Mouse (Mus musculus): Measurements from ENCODE around the gene Arhgef3. TPM values are rescaled to one million over a fixed set of nuclear protein-coding genes. Genes with fewer than 3 reads are reported as not detected.

Gene Arhgef3
- polyA plus RNA-seq, 1 experiment from 2014 or later = 6.6 TPM

GRCm38 (mm10) chr14:27379404-27379803, 264.7 kb downstream of the Arhgef3 start:
- no peak overlapping the region for H3K27ac ChIP-seq
- H3K4me2 ChIP-seq (replicated peaks) = no peak overlapping the region
- no peaks in the 10 kb centered on the region for H3K9me3 ChIP-seq (replicated peaks)
- H3K4me3 ChIP-seq = no peak overlapping the region
- no peaks in the 10 kb centered on the region for H3K36me3 ChIP-seq
- WGBS = 82% methylated on average over 12 of the region's 12 CpGs
- ATAC-seq (ENCODE audit: low FRiP score) = no peak
- no peaks in the 10 kb centered on the region for H3K27me3 ChIP-seq
- no peak overlapping the region for H3K9ac ChIP-seq
- no peaks in the 10 kb centered on the region for H3K4me1 ChIP-seq

GRCm38 (mm10) chr14:27381459-27381858, 266.8 kb downstream of the Arhgef3 start:
- Histone ChIP-seq H3K4me3 (no peak overlapping the region), H3K4me1 (no peaks in the 10 kb centered on the region), H3K27ac (no peak overlapping the region), H3K9me3 (replicated peaks) (no peaks in the 10 kb centered on the region), H3K4me2 (replicated peaks) (no peak overlapping the region), H3K9ac (no peak overlapping the region), H3K27me3 (no peaks in the 10 kb centered on the region), H3K36me3 (no peaks in the 10 kb centered on the region)
- WGBS = 82% methylated on average over 7 of the region's 7 CpGs
- no peak for ATAC-seq (ENCODE audit: low FRiP score)

DNA sequence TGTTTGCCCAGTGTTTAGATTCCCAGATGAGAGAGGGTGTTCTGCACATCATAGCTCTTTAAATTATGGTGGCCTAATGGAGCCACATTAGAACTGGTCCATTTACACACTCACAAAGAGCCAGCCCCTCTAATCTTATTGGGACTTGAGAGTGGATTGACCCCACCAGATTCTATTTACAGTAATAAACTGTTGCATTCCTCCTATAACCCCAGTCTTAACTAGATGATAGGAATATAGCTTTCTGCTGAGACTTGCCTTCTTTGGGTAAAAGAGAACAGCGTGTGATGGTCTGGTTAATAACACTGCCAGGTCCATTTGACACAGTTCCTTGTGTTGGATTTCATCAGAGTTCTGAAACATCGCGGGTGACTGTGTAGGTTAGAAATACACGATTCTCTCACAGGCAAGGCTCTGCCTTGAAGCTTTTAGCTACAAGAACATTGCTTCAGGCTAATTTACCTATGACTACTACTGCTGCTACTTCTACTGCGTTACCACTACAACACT, 268.7 kb downstream of the Arhgef3 start:
- Histone ChIP-seq H3K9ac (no peak overlapping the region), H3K36me3 (no peaks in the 10 kb centered on the region), H3K27ac (no peak overlapping the region), H3K4me3 (no peak overlapping the region), H3K27me3 (no peaks in the 10 kb centered on the region), H3K4me2 (replicated peaks) (no peak overlapping the region), H3K4me1 (no peaks in the 10 kb centered on the region), H3K9me3 (replicated peaks) (no peaks in the 10 kb centered on the region)
- WGBS = 90% methylated on average over 5 of the region's 5 CpGs
- no peak for ATAC-seq (ENCODE audit: low FRiP score)

DNA sequence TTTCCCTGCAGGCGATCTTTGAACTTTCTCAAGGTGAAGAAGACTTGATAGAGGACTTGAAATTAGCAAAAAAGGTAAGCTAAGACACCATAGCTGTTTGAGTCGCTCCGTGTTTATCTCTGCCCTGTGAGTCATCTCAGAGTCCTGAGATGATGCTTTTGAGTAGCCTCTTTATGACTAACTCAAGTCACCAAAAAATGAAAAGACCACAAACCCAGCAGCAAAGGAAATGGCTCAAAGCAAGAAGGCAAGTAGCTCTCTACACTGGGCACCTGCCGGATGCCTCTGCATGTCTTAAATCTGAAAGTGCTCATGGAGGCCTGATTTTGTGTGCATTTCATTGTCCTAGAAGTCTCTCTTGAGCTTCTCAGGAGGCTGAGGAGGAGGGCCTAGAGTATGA, 269.4 kb downstream of the Arhgef3 start:
- H3K9me3 ChIP-seq (replicated peaks) = no peaks in the 10 kb centered on the region
- no peak overlapping the region for H3K9ac ChIP-seq
- no peak for ATAC-seq (ENCODE audit: low FRiP score)
- H3K27me3 ChIP-seq = no peaks in the 10 kb centered on the region
- WGBS = 85% methylated on average over 4 of the region's 4 CpGs
- no peak overlapping the region for H3K4me2 ChIP-seq (replicated peaks)
- H3K27ac ChIP-seq = no peak overlapping the region
- no peaks in the 10 kb centered on the region for H3K4me1 ChIP-seq
- no peaks in the 10 kb centered on the region for H3K36me3 ChIP-seq
- no peak overlapping the region for H3K4me3 ChIP-seq

GRCm38 (mm10) chr14:27388616-27389015, 273.9 kb downstream of the Arhgef3 start:
- no peak for ATAC-seq (ENCODE audit: low FRiP score)
- Histone ChIP-seq H3K9ac (no peak overlapping the region), H3K9me3 (replicated peaks) (no peaks in the 10 kb centered on the region), H3K4me1 (no peaks in the 10 kb centered on the region), H3K4me2 (replicated peaks) (no peak overlapping the region), H3K27ac (no peak overlapping the region), H3K36me3 (no peaks in the 10 kb centered on the region), H3K4me3 (no peak overlapping the region), H3K27me3 (no peaks in the 10 kb centered on the region)

DNA sequence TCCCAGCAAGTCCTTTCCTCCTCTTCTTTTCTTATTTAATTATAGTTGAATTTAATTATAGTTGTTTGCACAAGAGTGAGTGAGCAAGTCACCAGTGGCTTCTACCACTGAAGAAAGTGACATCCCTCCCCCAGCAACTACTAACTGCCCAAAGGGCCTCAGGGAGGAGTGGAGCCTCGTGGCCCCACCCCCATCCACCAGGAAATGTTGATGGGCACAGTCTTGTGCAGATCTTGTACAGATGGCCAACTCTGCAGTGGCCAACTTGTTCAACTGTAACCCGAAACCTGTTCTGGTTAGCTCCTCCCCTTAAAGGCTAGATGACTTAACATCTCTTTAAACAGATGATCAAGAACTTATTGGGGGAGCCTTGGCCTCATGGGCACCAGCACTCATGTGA, 275.0 kb downstream of the Arhgef3 start:
- Histone ChIP-seq H3K9me3 (replicated peaks) (no peaks in the 10 kb centered on the region), H3K4me1 (no peaks in the 10 kb centered on the region), H3K36me3 (no peaks in the 10 kb centered on the region), H3K4me2 (replicated peaks) (no peak overlapping the region), H3K27ac (no peak overlapping the region), H3K9ac (no peak overlapping the region), H3K27me3 (no peaks in the 10 kb centered on the region), H3K4me3 (no peak overlapping the region)
- WGBS = 65% methylated on average over 2 of the region's 2 CpGs
- no peak for ATAC-seq (ENCODE audit: low FRiP score)

DNA sequence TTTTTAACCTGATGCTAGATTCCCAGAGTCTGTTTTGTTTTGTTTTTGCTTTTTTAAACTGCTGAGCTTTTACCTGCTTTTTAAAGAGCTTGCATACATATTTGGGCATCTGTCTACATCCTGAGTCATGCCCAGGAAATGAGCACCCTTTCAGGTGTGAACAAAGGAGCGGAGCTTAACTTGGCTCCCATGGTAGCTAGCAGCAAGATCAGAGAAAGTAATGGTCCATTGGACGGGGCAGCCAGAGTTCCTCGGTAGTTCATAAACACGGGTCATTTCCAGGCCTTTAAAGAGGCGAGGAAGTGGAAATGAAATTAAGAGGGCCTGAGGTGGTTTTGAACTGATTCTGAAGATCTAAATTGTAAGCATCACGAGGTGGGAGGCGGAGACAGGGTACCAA, 276.0 kb downstream of the Arhgef3 start:
- H3K9ac ChIP-seq = no peak overlapping the region
- ATAC-seq (ENCODE audit: low FRiP score) = no peak
- no peak overlapping the region for H3K27ac ChIP-seq
- no peaks in the 10 kb centered on the region for H3K9me3 ChIP-seq (replicated peaks)
- H3K4me3 ChIP-seq = no peak overlapping the region
- no peak overlapping the region for H3K4me2 ChIP-seq (replicated peaks)
- H3K36me3 ChIP-seq = no peaks in the 10 kb centered on the region
- no peaks in the 10 kb centered on the region for H3K4me1 ChIP-seq
- 57% methylated on average over 7 of the region's 7 CpGs for WGBS
- no peaks in the 10 kb centered on the region for H3K27me3 ChIP-seq

DNA sequence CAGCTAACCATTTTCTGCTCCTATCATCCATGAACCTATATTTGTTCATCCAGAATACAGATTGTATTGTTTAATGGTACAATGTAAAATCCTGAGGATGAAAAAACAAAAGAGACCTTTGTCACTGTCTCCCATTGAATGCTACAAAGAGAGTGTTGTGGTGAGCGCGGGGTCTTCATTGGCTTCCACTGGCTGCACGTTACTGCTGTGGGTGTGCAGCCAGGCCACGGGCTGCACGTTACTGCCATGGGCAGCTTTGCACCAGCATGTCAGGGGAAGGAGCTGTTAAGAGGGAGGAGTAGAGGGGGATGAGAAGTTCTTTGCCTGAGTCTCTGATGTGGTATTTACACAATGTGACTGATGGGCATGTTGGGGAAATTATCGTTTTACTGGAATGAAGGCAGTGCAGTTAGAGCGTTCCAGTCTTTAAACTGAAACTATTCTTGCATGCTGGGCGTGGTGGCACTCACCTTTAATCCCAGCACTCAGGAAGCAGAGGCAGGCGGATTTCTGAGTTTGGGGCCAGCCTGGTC, 277.1 kb downstream of the Arhgef3 start:
- Histone ChIP-seq H3K27me3 (no peaks in the 10 kb centered on the region), H3K4me2 (replicated peaks) (no peak overlapping the region), H3K4me3 (no peak overlapping the region), H3K36me3 (no peaks in the 10 kb centered on the region), H3K9ac (no peak overlapping the region), H3K4me1 (no peaks in the 10 kb centered on the region), H3K9me3 (replicated peaks) (no peaks in the 10 kb centered on the region), H3K27ac (no peak overlapping the region)
- 72% methylated on average over 9 of the region's 9 CpGs for WGBS
- ATAC-seq (ENCODE audit: low FRiP score) = no peak

DNA sequence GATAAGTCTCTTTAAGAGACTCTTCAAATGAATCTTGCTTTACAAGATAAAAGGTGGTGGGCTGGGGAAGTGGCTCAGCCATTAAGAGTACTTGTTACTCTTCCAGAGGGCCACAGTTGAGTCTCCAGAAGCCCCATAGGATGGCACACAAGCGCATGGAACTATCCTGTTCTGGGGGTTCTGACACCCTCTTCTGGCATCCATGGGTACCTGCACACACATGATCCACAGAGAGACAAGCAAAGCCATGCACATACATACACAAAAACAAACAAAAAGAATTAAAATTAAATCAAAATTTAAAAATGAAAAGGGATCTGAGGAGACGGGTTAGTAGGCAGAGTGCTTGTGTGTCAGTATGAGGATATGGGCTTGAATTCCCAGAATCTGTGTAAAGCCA, 278.0 kb downstream of the Arhgef3 start:
- no peaks in the 10 kb centered on the region for H3K27me3 ChIP-seq
- no peak overlapping the region for H3K4me3 ChIP-seq
- no peaks in the 10 kb centered on the region for H3K9me3 ChIP-seq (replicated peaks)
- H3K4me2 ChIP-seq (replicated peaks) = no peak overlapping the region
- H3K4me1 ChIP-seq = no peaks in the 10 kb centered on the region
- H3K9ac ChIP-seq = no peak overlapping the region
- H3K27ac ChIP-seq = no peak overlapping the region
- no peaks in the 10 kb centered on the region for H3K36me3 ChIP-seq
- ATAC-seq (ENCODE audit: low FRiP score) = no peak
- 97% methylated on average over 2 of the region's 2 CpGs for WGBS

GRCm38 (mm10) chr14:27393806-27394205, 279.1 kb downstream of the Arhgef3 start:
- Histone ChIP-seq H3K9ac (no peak overlapping the region), H3K36me3 (no peaks in the 10 kb centered on the region), H3K4me2 (replicated peaks) (no peak overlapping the region), H3K4me1 (no peaks in the 10 kb centered on the region), H3K4me3 (no peak overlapping the region), H3K27ac (no peak overlapping the region), H3K27me3 (no peaks in the 10 kb centered on the region), H3K9me3 (replicated peaks) (no peaks in the 10 kb centered on the region)
- ATAC-seq (ENCODE audit: low FRiP score) = no peak
- WGBS = 67% methylated on average over 10 of the region's 10 CpGs

GRCm38 (mm10) chr14:27396424-27396823, 281.7 kb downstream of the Arhgef3 start:
- no peak overlapping the region for H3K27ac ChIP-seq
- no peak overlapping the region for H3K9ac ChIP-seq
- H3K9me3 ChIP-seq (replicated peaks) = no peaks in the 10 kb centered on the region
- H3K4me3 ChIP-seq = no peak overlapping the region
- no peaks in the 10 kb centered on the region for H3K27me3 ChIP-seq
- no peaks in the 10 kb centered on the region for H3K36me3 ChIP-seq
- WGBS = 83% methylated on average over 7 of the region's 7 CpGs
- H3K4me1 ChIP-seq = no peaks in the 10 kb centered on the region
- ATAC-seq (ENCODE audit: low FRiP score) = no peak
- no peak overlapping the region for H3K4me2 ChIP-seq (replicated peaks)

DNA sequence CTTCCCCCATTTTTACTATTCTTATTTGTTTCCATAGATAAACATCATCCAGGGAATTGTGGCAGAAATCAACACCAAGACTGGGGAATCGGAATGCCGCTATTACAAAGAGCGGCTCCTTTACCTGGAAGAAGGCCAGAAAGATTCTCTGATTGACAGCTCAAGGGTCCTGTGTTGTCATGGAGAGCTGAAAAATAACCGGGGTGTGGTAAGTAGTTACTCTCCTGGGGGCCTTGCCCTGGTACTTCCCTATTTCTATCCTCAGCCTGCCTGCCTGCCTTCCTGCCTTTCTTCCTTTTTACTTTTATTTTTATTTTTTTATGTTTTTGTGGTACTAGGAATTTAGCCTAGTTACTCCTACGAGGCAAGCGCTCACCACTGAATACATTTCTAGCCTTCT, 282.8 kb downstream of the Arhgef3 start:
- H3K9ac ChIP-seq = no peak overlapping the region
- WGBS = 88% methylated on average over 6 of the region's 6 CpGs
- no peak overlapping the region for H3K4me2 ChIP-seq (replicated peaks)

DNA sequence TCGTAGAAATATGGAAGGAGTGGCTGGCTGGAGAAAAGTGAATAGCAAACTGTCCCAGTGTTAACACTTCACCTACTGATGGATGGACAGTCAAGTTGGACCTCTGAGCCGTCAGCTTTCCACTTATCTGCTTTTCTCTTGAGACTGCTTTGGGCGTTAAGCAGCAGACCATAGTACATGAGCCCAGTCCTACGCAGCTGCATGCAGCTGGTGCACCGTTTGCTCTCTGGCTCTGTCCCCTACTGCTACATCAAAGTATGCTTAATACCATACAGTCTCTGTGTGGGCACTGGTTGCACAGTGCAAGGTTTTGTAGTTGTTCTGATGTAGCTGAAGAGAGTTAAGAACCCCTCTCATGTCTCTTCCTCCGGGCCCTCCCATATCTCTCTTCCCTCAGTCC, 285.8 kb downstream of the Arhgef3 start:
- H3K4me3 ChIP-seq = no peak overlapping the region
- no peak overlapping the region for H3K9ac ChIP-seq
- no peaks in the 10 kb centered on the region for H3K9me3 ChIP-seq (replicated peaks)
- WGBS = 90% methylated on average over 6 of the region's 6 CpGs
- H3K36me3 ChIP-seq = no peaks in the 10 kb centered on the region
- ATAC-seq (ENCODE audit: low FRiP score) = no peak
- H3K27ac ChIP-seq = no peak overlapping the region
- no peak overlapping the region for H3K4me2 ChIP-seq (replicated peaks)
- H3K4me1 ChIP-seq = no peaks in the 10 kb centered on the region
- no peaks in the 10 kb centered on the region for H3K27me3 ChIP-seq

More for the DNA sequence above, 282.8 kb downstream of the Arhgef3 start:
- Histone ChIP-seq H3K27me3 (no peaks in the 10 kb centered on the region), H3K4me1 (no peaks in the 10 kb centered on the region), H3K4me3 (no peak overlapping the region), H3K27ac (no peak overlapping the region), H3K36me3 (no peaks in the 10 kb centered on the region), H3K9me3 (replicated peaks) (no peaks in the 10 kb centered on the region)
- ATAC-seq (ENCODE audit: low FRiP score) = no peak

Data from hindbrain, embryonic 12.5 days (tissue).